Mouse (Mus musculus): ENCODE measurements around the gene Capn8.

- TF ChIP-seq CTCF (IDR thresholded peaks at IDR 0.05; ENCODE audit: extremely low read depth, insufficient read depth, insufficient read length, insufficient replicate concordance) (no peak), POLR2A (IDR thresholded peaks at IDR 0.05; ENCODE audit: low read depth, low read length) (no peak)
These were observed at the start of gene Capn8 for GRCm38 (mm10) chr1:182564408-182565120.

Data from spleen, adult 2 months (tissue).